Mouse (Mus musculus) mesoderm, embryonic 11.5 days (tissue): ENCODE results near the gene Mitf.
A peak's percentile ranks its signal among the peaks of the same experiment; 100 is the strongest.

Experiments
- DNase-seq: peaks from one replicate; pipeline ENCODE4 v3.0.0-alpha.2; 2012; ENCODE audit warnings: low read depth, low spot score

The Mitf gene

GRCm38 (mm10) chr6:97940916-97941315 is 134.1 kb downstream of the Mitf start:
- no peak for DNase-seq

GRCm38 (mm10) chr6:97950033-97950881 is 143.4 kb downstream of the Mitf start:
- no peak for DNase-seq

GRCm38 (mm10) chr6:97950882-97951245 is 144.0 kb downstream of the Mitf start:
- DNase-seq = no peak

GRCm38 (mm10) chr6:97951711-97952110 is 144.9 kb downstream of the Mitf start:
- no peak for DNase-seq

GRCm38 (mm10) chr6:97952845-97953244 is 146.0 kb downstream of the Mitf start:
- DNase-seq = no peak

- no peak for DNase-seq
These were observed 149.3 kb downstream of the Mitf start for GRCm38 (mm10) chr6:97956121-97956520.

GRCm38 (mm10) chr6:97956636-97957035 is 149.8 kb downstream of the Mitf start:
- DNase-seq = no peak

GRCm38 (mm10) chr6:97958276-97958675 is 151.4 kb downstream of the Mitf start:
- no peak for DNase-seq

GRCm38 (mm10) chr6:97961776-97962175 is 154.9 kb downstream of the Mitf start:
- DNase-seq = no peak

- DNase-seq = no peak
These were observed 155.5 kb downstream of the Mitf start for GRCm38 (mm10) chr6:97962311-97962710.

- DNase-seq = no peak
These were observed 157.9 kb downstream of the Mitf start for GRCm38 (mm10) chr6:97964750-97965149.

GRCm38 (mm10) chr6:97981668-97982067 is 174.8 kb downstream of the Mitf start:
- no peak for DNase-seq

GRCm38 (mm10) chr6:97985658-97986057 is 178.8 kb downstream of the Mitf start:
- DNase-seq = no peak

GRCm38 (mm10) chr6:97986417-97986816 is 179.6 kb downstream of the Mitf start:
- no peak for DNase-seq

- DNase-seq = no peak
These were observed 186.7 kb downstream of the Mitf start for GRCm38 (mm10) chr6:97993507-97993906.

- no peak for DNase-seq
These were observed 188.9 kb downstream of the Mitf start for GRCm38 (mm10) chr6:97995606-97996307.

GRCm38 (mm10) chr6:98001551-98001950 is 194.7 kb downstream of the Mitf start:
- DNase-seq = no peak

GRCm38 (mm10) chr6:98003114-98003513 is 196.3 kb downstream of the Mitf start:
- DNase-seq = peak; percentile 59

- DNase-seq = peak; percentile 42
These were observed 198.7 kb downstream of the Mitf start for GRCm38 (mm10) chr6:98005566-98005965.

GRCm38 (mm10) chr6:98015066-98015465 is 208.2 kb downstream of the Mitf start:
- no peak for DNase-seq

GRCm38 (mm10) chr6:98015819-98016218 is 209.0 kb downstream of the Mitf start:
- DNase-seq = no peak

- no peak for DNase-seq
These were observed 217.0 kb downstream of the Mitf start for GRCm38 (mm10) chr6:98023876-98024275.

GRCm38 (mm10) chr6:98038513-98038912 is 231.7 kb downstream of the Mitf start:
- DNase-seq = no peak
